Comparison of ENCODE assay signal across 9 mouse cellular contexts in the genomic region with DNA sequence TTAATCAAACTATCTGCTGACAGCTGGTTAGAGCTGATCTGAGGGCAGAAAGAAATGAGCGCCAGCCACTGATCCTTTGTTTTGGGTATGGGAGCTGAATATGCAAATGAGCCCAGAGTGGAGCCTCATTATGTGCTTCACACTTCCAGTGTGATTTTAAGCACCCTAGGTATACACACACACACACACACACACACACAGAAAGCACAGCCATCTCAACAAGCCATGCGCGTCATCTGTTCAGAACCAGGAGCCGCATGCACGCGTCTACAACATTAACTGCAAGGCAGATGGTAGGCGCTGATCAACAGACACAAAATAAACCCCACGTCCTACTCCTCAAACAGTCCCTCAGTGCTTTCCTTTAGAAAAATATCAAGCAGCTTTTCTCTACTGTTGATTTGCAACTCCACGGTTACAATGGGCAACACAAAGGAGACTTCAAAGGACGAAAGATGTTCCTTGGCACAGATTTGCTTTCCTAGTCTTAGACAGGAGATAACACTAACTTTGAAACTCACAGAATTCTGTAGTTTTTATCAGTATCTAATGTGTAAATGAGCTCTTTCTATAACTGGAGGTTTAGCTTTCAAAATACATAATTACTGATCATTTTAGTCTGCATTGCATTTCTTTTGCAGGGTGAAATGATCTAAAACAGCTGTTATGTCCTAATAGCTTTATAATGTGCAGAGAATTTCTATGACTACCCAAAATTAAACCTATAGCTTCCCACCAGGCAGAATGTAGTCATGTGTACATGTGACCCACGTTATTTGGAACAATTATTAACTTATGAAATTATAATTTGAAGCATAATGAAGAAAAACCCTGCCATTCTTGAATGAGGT.
DNase-seq lines count a peak whose midpoint lies in the region; ATAC-seq and TF ChIP-seq lines count a peak whose summit lies in the region.
"Had no signal": no experiment of that assay in that cellular context is flagged by ENCODE, and none has a peak within 500 bp of the region (broad histone marks: within the 10 kb centered on the region; RNA-seq: fewer than 3 reads in every experiment).

No protein-coding gene starts in this region.

- peak overlapping the region; percentile 62 for H3K27ac ChIP-seq in heart, embryonic 15.5 days
- H3K27ac ChIP-seq in heart, embryonic 11.5 days (ENCODE audit: low read depth, low read length): no peak overlapping the region
- peak overlapping the region; percentile 70 for H3K27ac ChIP-seq in hindbrain, embryonic 10.5 days
- H3K27ac ChIP-seq in olfactory bulb, adult 2 months (ENCODE audit: insufficient read depth, low read depth, low read length): peak overlapping the region; percentile 44; the same call in 1 of the 2 replicates
- H3K27ac ChIP-seq: kidney, postnatal 0 days had no signal

- TF ChIP-seq CTCF in olfactory bulb, adult 2 months (IDR thresholded peaks at IDR 0.05; ENCODE audit: insufficient read depth, low read depth, low read length): no peak

- no peak for ATAC-seq in heart, embryonic 15.5 days (replicated peaks; ENCODE audit: insufficient number of reproducible peaks, insufficient read depth, low FRiP score, low read depth)
- no peak for ATAC-seq in heart, embryonic 11.5 days (replicated peaks; ENCODE audit: insufficient number of reproducible peaks, low FRiP score, low TSS enrichment)
- ATAC-seq in activated CD4-positive, CD25-positive, alpha-beta regulatory T cell, adult 4 months: no peak

- peaks cover 16% of the 10 kb centered on the region for H3K4me1 ChIP-seq in heart, embryonic 15.5 days (replicated peaks)
- H3K4me1 ChIP-seq in heart, embryonic 11.5 days (ENCODE audit: control insufficient read depth, insufficient read depth, low read length): peaks cover 14% of the 10 kb centered on the region; the same call in 1 of the 2 replicates
- peaks cover 18% of the 10 kb centered on the region for H3K4me1 ChIP-seq in hindbrain, embryonic 10.5 days (replicated peaks)
- peaks cover 6% of the 10 kb centered on the region; the same call in 1 of the 2 replicates for H3K4me1 ChIP-seq in olfactory bulb, adult 2 months (ENCODE audit: control insufficient read depth, insufficient read depth, low read length)

- DNase-seq in hindbrain, embryonic 10.5 days (ENCODE audit: low spot score): peak; percentile 20
- peak; percentile 38 to 80 for DNase-seq in left cerebral cortex, adult 9 months (ENCODE audit: low spot score in 2 of 2)
- no peak for DNase-seq in heart, adult 18-20 months
- DNase-seq in kidney, adult 8-10 months: no peak

- TF ChIP-seq POLR2A in olfactory bulb, adult 2 months (IDR thresholded peaks at IDR 0.05; ENCODE audit: insufficient read depth, low read depth, low read length): no peak

- H3K27me3 ChIP-seq in heart, embryonic 15.5 days: no peaks in the 10 kb centered on the region
- H3K27me3 ChIP-seq in heart, embryonic 11.5 days (ENCODE audit: control insufficient read depth, insufficient read depth, low read length): no peaks in the 10 kb centered on the region
- H3K27me3 ChIP-seq in hindbrain, embryonic 10.5 days (ENCODE audit: insufficient read depth, poor library complexity, severe bottlenecking): no peaks in the 10 kb centered on the region

- H3K9me3 ChIP-seq in heart, embryonic 15.5 days (replicated peaks): no peaks in the 10 kb centered on the region
- no peaks in the 10 kb centered on the region for H3K9me3 ChIP-seq in heart, embryonic 11.5 days (replicated peaks; ENCODE audit: control insufficient read depth, low read length)
- H3K9me3 ChIP-seq in hindbrain, embryonic 10.5 days: no peaks in the 10 kb centered on the region

- H3K4me3 ChIP-seq in heart, embryonic 15.5 days: no peak overlapping the region
- no peak overlapping the region for H3K4me3 ChIP-seq in heart, embryonic 11.5 days (ENCODE audit: low read depth, low read length)
- H3K4me3 ChIP-seq in hindbrain, embryonic 10.5 days: no peak overlapping the region
- H3K4me3 ChIP-seq in olfactory bulb, adult 2 months (ENCODE audit: insufficient read depth, low read depth, low read length): no peak overlapping the region

- no peak overlapping the region for H3K4me2 ChIP-seq in heart, embryonic 15.5 days
- no peak overlapping the region for H3K4me2 ChIP-seq in heart, embryonic 11.5 days

- no peaks in the 10 kb centered on the region for H3K36me3 ChIP-seq in heart, embryonic 15.5 days
- H3K36me3 ChIP-seq in heart, embryonic 11.5 days (ENCODE audit: control insufficient read depth, insufficient read depth, low read length): no peaks in the 10 kb centered on the region
- H3K36me3 ChIP-seq in hindbrain, embryonic 10.5 days: peaks cover 10% of the 10 kb centered on the region

- no peak overlapping the region for H3K9ac ChIP-seq in heart, embryonic 15.5 days
- H3K9ac ChIP-seq in heart, embryonic 11.5 days (ENCODE audit: low read depth, low read length): no peak overlapping the region

- 74% methylated on average over 11 of the region's 11 CpGs for WGBS in heart, embryonic 15.5 days
- 76% methylated on average over 11 of the region's 11 CpGs for WGBS in heart, embryonic 11.5 days (ENCODE audit: insufficient replicate concordance)
- WGBS in hindbrain, embryonic 10.5 days: 51% methylated on average over 11 of the region's 11 CpGs
- WGBS in olfactory bulb, adult 2 months: 66% methylated on average over 11 of the region's 11 CpGs

Comparison
In these comparisons a context has a peak if more than half of its experiments do, and no peak if none do; other contexts are left out.
1. DNase-seq: peak in hindbrain, embryonic 10.5 days (single experiment) and left cerebral cortex, adult 9 months (2 of 2); none in heart, adult 18-20 months (0 of 2) and kidney, adult 8-10 months (0 of 2).